Mouse (Mus musculus): ENCODE results near the gene Prdx1.

DNA sequence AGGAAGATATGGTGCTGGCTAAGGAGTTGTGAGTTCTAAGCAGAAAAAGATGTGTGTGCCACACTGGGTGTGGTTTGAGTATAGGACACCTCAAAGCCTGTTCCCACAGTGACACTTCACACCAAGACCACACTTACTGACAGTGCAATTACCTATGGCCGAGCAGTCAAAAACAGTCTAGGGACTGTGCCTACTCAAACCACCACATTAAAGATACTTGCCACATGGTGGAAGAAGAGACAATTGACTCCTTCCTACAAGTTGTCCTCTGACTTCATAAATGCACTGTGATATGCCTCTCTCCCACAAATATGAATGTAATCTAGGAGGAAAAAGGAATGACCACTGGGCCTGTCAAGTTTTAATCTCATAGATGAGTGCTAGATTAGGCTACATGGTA lies 15.6 kb downstream of the Prdx1 start:
- TF ChIP-seq CTCF (IDR thresholded peaks at IDR 0.05; ENCODE audit: low read depth), result no peak
- TF ChIP-seq EP300 (IDR thresholded peaks at IDR 0.05; ENCODE audit: low read depth), result no peak
